Mouse (Mus musculus): ENCODE data around the gene Trim7. TPM values are rescaled to one million over a fixed set of nuclear protein-coding genes. Genes with fewer than 3 reads are reported as not detected.
A peak's percentile ranks its signal among the peaks of the same experiment; 100 is the strongest.
"Not testable (repeated sequence)": the region's sequence is repeated elsewhere in the genome, so short reads cannot be mapped to it uniquely, and the experiment has no call there.

The Trim7 gene
- polyA plus RNA-seq, 1 experiment from 2014 or later: 4.8 TPM

DNA sequence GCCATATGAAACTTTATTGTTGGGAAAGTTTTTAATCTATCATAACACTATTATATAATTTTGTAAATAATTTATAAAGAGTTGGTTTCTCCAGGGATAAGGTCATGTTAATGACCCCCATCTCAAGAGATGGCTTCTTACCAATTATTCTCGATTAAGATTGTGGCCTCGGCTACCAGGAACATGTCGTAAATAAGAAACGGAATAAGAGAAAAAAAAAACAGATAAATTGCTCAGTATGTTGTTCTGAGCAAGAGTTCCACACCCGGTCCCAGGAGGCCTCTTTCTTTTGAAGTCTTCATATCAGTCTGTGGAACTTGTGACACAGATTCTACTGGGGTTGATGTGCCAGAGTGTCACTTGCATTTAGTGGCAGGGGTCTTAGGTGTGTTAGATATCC, 15.3 kb downstream of the Trim7 start:
- Histone ChIP-seq H3K9me3 (ENCODE audit: low read length) (no peaks in the 10 kb centered on the region), H3K4me2 (replicated peaks; ENCODE audit: low read depth, low read length) (no peak overlapping the region), H3K27me3 (ENCODE audit: insufficient read depth, low read length) (0 out of 2 replicates have a peak, but pooled peaks cover 2% of the 10 kb centered on the region), H3K27ac (ENCODE audit: low read length) (no peak overlapping the region), H3K36me3 (ENCODE audit: insufficient read depth, low read length) (no peaks in the 10 kb centered on the region), H3K4me1 (ENCODE audit: insufficient read depth, low read length) (peaks cover 15% of the 10 kb centered on the region), H3K9ac (replicated peaks; ENCODE audit: low read length) (no peak overlapping the region), H3K4me3 (ENCODE audit: low read length) (no peak overlapping the region)
- ATAC-seq (ENCODE audit: low FRiP score, low TSS enrichment): no peak
- WGBS: 63% methylated on average over 5 of the region's 5 CpGs

DNA sequence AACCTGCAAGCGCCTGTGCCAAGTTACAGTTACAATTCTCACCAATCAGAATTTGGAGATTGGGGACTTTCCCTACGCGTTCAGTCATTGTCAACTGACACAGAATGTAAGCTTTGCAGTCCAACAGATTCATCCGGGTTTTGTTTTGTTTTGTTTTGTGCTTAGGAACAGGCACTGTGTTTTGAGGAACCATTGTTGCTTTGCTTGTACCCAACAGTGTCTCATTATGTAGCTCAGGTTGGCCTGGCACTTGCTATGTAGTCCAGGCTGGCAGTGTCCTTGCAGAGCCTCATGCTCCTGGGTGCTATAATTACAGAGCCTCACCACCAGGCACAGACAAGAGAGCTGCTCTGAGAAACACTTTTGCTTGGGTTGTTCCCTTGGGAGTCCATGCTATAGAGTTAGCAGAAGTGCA, 16.4 kb downstream of the Trim7 start:
- H3K27ac ChIP-seq (ENCODE audit: low read length): peak overlapping the region; percentile 31; the same call in 1 of the 2 replicates
- H3K4me1 ChIP-seq (ENCODE audit: insufficient read depth, low read length): peaks cover 10% of the 10 kb centered on the region
- H3K4me3 ChIP-seq (ENCODE audit: low read length): no peak overlapping the region

DNA sequence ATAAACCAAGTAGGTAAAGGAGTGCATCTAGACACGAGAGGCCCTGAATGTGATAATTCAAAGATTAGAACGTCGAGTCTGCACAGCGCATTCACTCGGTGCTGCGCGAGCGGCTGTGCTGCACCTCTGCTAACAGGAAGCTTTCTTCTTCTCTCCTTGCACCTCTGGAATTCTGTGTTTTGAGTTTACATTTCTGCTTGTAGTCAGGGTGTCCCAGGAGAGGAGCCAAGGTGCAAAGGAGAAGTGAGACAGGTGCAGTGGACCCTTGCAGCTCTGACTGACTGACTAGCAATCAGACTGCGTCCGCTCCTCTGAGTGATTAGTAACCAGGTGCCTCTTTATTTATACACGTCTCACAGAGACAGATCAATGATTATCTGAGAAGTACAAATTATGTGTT, 17.3 kb downstream of the Trim7 start:
- no peaks in the 10 kb centered on the region for H3K27me3 ChIP-seq (ENCODE audit: insufficient read depth, low read length)
- H3K4me2 ChIP-seq (replicated peaks; ENCODE audit: low read depth, low read length): no peak overlapping the region
- no peak overlapping the region for H3K9ac ChIP-seq (replicated peaks; ENCODE audit: low read length)
- WGBS: 77% methylated on average over 11 of the region's 11 CpGs
- peak overlapping the region; percentile 31; the same call in 1 of the 2 replicates for H3K27ac ChIP-seq (ENCODE audit: low read length)
- no peaks in the 10 kb centered on the region for H3K9me3 ChIP-seq (ENCODE audit: low read length)
- ATAC-seq (ENCODE audit: low FRiP score, low TSS enrichment): no peak
- H3K4me3 ChIP-seq (ENCODE audit: low read length): no peak overlapping the region
- peaks cover 10% of the 10 kb centered on the region for H3K4me1 ChIP-seq (ENCODE audit: insufficient read depth, low read length)
- no peaks in the 10 kb centered on the region for H3K36me3 ChIP-seq (ENCODE audit: insufficient read depth, low read length)

More for the DNA sequence above, 16.4 kb downstream of the Trim7 start:
- WGBS: 82% methylated on average over 4 of the region's 4 CpGs
- Histone ChIP-seq H3K27me3 (ENCODE audit: insufficient read depth, low read length) (no peaks in the 10 kb centered on the region), H3K9ac (replicated peaks; ENCODE audit: low read length) (no peak overlapping the region), H3K36me3 (ENCODE audit: insufficient read depth, low read length) (no peaks in the 10 kb centered on the region), H3K4me2 (replicated peaks; ENCODE audit: low read depth, low read length) (no peak overlapping the region), H3K9me3 (ENCODE audit: low read length) (no peaks in the 10 kb centered on the region)
- ATAC-seq (ENCODE audit: low FRiP score, low TSS enrichment): no peak

DNA sequence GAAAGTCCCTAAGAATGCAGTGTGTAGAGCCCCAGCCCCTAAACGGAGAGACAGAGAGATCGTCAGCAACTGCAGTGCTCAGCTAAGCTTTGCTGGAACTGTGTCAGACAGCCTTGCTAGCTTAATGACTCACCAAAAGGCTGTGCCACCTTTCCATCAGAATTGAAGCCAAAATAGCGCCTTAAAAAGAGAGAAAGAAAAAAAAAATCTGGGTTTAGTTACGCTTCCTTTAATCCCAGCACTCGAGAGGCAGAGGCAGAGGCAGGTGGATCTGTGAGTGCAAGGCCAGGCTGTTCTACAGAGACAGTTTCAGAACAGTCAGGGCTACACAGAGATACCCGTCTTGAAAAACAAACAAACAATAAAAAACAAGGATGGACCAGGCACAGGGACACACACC, 18.4 kb downstream of the Trim7 start:
- Histone ChIP-seq H3K27ac (ENCODE audit: low read length) (no peak overlapping the region), H3K9me3 (ENCODE audit: low read length) (no peaks in the 10 kb centered on the region), H3K4me3 (ENCODE audit: low read length) (no peak overlapping the region), H3K9ac (replicated peaks; ENCODE audit: low read length) (no peak overlapping the region), H3K36me3 (ENCODE audit: insufficient read depth, low read length) (no peaks in the 10 kb centered on the region), H3K27me3 (ENCODE audit: insufficient read depth, low read length) (peaks cover 6% of the 10 kb centered on the region; the same call in 1 of the 2 replicates), H3K4me1 (ENCODE audit: insufficient read depth, low read length) (0 out of 2 replicates have a peak, but pooled peaks cover 4% of the 10 kb centered on the region), H3K4me2 (replicated peaks; ENCODE audit: low read depth, low read length) (no peak overlapping the region)
- ATAC-seq (ENCODE audit: low FRiP score, low TSS enrichment): no peak
- WGBS: 55% methylated on average over 6 of the region's 6 CpGs

DNA sequence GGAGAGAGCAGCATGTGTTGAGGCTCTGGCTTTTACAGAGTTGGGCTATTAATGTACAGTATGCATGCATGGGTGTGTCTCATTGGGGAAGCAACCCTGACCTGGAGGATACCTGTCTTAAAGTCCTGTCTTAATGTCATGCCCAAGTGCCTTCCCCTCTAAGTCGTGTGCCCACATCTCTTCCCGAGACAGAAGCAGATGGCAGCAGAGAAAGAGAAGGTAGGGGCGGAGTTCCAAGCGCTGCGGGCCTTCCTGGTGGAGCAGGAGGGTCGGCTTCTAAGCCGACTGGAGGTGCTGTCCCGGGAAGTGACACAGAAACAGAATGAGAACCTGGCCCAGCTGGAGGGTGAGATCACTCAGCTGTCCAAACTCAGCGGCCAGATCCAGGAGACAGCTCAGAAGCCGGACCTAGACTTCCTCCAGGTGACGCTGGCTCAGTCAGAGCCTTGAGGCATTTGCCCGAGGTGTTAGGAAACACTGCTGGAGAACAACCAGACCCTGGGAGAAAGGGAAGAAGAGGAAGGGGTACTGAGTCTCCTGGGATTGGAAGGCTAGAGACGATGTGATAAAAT, 19.4 kb downstream of the Trim7 start:
- no peak overlapping the region for H3K4me3 ChIP-seq (ENCODE audit: low read length)
- H3K9me3 ChIP-seq (ENCODE audit: low read length): no peaks in the 10 kb centered on the region
- peaks cover 6% of the 10 kb centered on the region; the same call in 1 of the 2 replicates for H3K27me3 ChIP-seq (ENCODE audit: insufficient read depth, low read length)
- H3K4me1 ChIP-seq (ENCODE audit: insufficient read depth, low read length): 0 out of 2 replicates have a peak, but pooled peaks cover 4% of the 10 kb centered on the region
- H3K36me3 ChIP-seq (ENCODE audit: insufficient read depth, low read length): no peaks in the 10 kb centered on the region
- ATAC-seq (ENCODE audit: low FRiP score, low TSS enrichment): 0 out of 2 replicates have a peak, but pooled peaks have one; percentile 11
- no peak overlapping the region for H3K9ac ChIP-seq (replicated peaks; ENCODE audit: low read length)
- no peak overlapping the region for H3K27ac ChIP-seq (ENCODE audit: low read length)
- WGBS: 28% methylated on average over 13 of the region's 13 CpGs
- H3K4me2 ChIP-seq (replicated peaks; ENCODE audit: low read depth, low read length): no peak overlapping the region

DNA sequence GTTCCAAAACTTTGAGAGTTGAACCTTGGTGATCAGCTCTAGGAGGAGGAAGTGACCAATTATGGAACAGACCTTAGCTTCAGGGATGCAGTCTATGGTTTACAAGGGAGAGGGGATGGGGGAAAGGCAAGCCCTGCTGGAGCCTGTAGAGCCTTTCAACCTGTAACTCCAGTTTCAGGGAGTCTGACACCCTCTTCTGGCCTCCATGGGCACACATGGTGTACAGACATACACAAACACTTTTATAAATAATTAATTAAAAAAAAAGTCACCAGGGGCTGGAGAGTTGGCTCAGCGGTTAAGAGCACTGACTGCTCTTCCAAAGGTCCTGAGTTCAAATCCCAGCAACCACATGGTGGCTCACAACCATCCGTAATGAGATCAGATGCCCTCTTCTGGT, 20.4 kb downstream of the Trim7 start:
- 78% methylated on average over 2 of the region's 2 CpGs for WGBS
- ATAC-seq (ENCODE audit: low FRiP score, low TSS enrichment); H3K4me2 ChIP-seq (replicated peaks; ENCODE audit: low read depth, low read length): not testable (repeated sequence)

DNA sequence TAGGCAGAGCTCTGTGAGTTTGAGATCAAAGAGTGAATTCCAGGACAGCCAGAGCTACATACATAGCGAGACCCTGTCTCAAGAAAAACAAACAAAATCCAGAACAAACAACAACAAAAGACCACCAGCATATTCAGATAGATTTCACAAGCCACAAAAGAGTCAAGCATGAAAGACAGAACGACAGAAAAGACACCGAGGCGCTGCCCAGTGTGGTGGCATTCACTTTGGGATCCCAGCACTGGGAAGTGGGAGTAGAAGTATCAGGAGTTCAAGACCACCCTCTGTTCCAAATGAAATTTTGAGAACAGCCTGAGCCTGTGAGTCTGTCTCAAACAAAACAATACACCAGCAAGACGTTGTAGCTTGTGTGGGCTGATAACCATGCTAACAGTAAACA, 20.9 kb downstream of the Trim7 start:
- H3K4me1 ChIP-seq (ENCODE audit: insufficient read depth, low read length): no peaks in the 10 kb centered on the region
- ATAC-seq (ENCODE audit: low FRiP score, low TSS enrichment): no peak
- WGBS: 65% methylated on average over 5 of the region's 5 CpGs
- H3K27me3 ChIP-seq (ENCODE audit: insufficient read depth, low read length): peaks cover 6% of the 10 kb centered on the region; the same call in 1 of the 2 replicates
- H3K27ac ChIP-seq (ENCODE audit: low read length): no peak overlapping the region
- no peak overlapping the region for H3K9ac ChIP-seq (replicated peaks; ENCODE audit: low read length)
- peaks cover 5% of the 10 kb centered on the region; the same call in 1 of the 2 replicates for H3K9me3 ChIP-seq (ENCODE audit: low read length)
- no peak overlapping the region for H3K4me2 ChIP-seq (replicated peaks; ENCODE audit: low read depth, low read length)
- H3K4me3 ChIP-seq (ENCODE audit: low read length): no peak overlapping the region
- no peaks in the 10 kb centered on the region for H3K36me3 ChIP-seq (ENCODE audit: insufficient read depth, low read length)

More for the DNA sequence above, 20.4 kb downstream of the Trim7 start:
- not testable (repeated sequence) for H3K36me3 ChIP-seq (ENCODE audit: insufficient read depth, low read length); H3K9me3 ChIP-seq (ENCODE audit: low read length); H3K27ac ChIP-seq (ENCODE audit: low read length); H3K4me3 ChIP-seq (ENCODE audit: low read length); H3K27me3 ChIP-seq (ENCODE audit: insufficient read depth, low read length); H3K9ac ChIP-seq (replicated peaks; ENCODE audit: low read length); H3K4me1 ChIP-seq (ENCODE audit: insufficient read depth, low read length)

DNA sequence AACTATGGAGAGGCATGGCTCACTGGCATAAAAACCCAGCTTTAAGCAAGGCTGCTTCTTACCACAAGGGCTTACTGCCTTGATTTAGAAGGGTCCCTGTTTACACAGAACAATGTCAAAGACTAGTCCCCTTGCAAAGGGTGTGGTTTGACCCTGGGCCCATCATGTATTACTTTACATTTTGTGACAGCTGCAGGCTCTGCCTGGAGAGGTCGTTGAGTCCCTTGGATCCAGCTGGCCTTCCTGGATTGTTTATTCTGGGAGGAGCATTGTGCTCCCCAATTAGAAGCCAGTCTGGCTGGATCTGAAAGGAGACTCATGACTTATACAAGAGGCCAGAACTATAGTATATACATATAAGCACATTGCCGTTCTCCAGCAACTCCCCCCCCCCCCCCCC, 24.3 kb downstream of the Trim7 start:
- no peak overlapping the region for H3K9ac ChIP-seq (replicated peaks; ENCODE audit: low read length)
- peaks cover 6% of the 10 kb centered on the region; the same call in 1 of the 2 replicates for H3K27me3 ChIP-seq (ENCODE audit: insufficient read depth, low read length)
- no peak for ATAC-seq (ENCODE audit: low FRiP score, low TSS enrichment)
- H3K4me2 ChIP-seq (replicated peaks; ENCODE audit: low read depth, low read length): no peak overlapping the region
- H3K4me3 ChIP-seq (ENCODE audit: low read length): no peak overlapping the region
- no peak overlapping the region for H3K27ac ChIP-seq (ENCODE audit: low read length)
- WGBS: 46% methylated on average over 2 of the region's 2 CpGs
- peaks cover 5% of the 10 kb centered on the region; the same call in 1 of the 2 replicates for H3K9me3 ChIP-seq (ENCODE audit: low read length)
- H3K36me3 ChIP-seq (ENCODE audit: insufficient read depth, low read length): no peaks in the 10 kb centered on the region
- peaks cover 20% of the 10 kb centered on the region for H3K4me1 ChIP-seq (ENCODE audit: insufficient read depth, low read length)

DNA sequence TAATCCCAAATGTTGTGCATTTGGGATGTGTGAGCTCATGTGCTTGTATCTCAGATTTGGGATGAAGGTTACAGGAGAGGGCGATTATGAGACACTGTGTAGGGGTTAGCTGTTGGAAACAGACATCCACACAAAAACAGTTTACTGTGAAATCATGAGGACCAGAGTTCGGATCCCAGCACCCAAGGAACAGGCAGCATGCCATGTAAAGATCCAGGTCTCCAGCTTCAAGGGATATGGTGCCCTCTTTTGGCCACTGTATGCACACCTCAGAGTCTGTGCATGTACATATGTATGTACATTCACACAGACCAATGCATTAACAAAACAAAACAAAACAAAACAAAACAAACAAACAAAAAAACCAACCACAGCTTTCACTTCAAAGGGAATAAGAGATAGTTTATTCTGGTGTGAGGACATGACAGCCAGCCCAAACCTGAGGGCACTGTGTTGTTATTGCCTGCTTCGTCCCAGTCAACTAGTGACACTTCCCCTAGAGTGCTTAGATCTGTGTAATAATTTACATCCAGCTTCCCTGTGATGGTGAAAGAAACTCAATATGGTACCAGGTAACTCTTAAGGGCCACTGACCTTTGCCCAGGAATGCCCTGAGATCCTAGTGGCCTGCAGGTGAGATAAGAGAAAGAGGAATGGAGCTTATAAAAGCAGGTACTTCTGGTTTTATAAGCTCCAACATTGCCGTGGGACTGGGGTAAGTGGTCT, 25.5 kb downstream of the Trim7 start:
- no peak overlapping the region for H3K4me3 ChIP-seq (ENCODE audit: low read length)
- WGBS: 82% methylated on average over 4 of the region's 4 CpGs
- H3K4me1 ChIP-seq (ENCODE audit: insufficient read depth, low read length): peaks cover 20% of the 10 kb centered on the region
- peaks cover 6% of the 10 kb centered on the region; the same call in 1 of the 2 replicates for H3K27me3 ChIP-seq (ENCODE audit: insufficient read depth, low read length)
- no peak overlapping the region for H3K27ac ChIP-seq (ENCODE audit: low read length)
- no peaks in the 10 kb centered on the region for H3K36me3 ChIP-seq (ENCODE audit: insufficient read depth, low read length)
- H3K9ac ChIP-seq (replicated peaks; ENCODE audit: low read length): no peak overlapping the region
- no peak for ATAC-seq (ENCODE audit: low FRiP score, low TSS enrichment)
- H3K9me3 ChIP-seq (ENCODE audit: low read length): peaks cover 5% of the 10 kb centered on the region; the same call in 1 of the 2 replicates
- no peak overlapping the region for H3K4me2 ChIP-seq (replicated peaks; ENCODE audit: low read depth, low read length)

DNA sequence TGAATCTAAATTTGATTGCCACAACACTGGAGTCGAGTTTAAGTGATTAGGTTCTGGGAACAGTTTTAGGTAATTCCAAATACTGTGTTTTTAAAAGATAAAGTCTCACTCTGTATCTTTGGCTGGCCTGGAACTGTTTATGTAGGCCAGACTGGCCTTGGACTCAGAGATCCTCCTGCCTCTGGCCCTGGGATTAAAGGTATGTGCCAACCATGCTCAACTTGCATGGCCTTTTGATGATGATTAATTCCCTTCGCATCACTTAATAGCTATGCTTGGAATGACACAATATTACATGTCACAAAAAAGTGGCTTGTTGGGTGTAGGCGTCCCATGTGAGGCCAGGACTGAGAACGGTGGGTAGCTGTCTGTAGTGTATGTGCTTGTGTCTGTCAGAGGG, 26.2 kb downstream of the Trim7 start:
- ATAC-seq (ENCODE audit: low FRiP score, low TSS enrichment): no peak
- H3K4me1 ChIP-seq (ENCODE audit: insufficient read depth, low read length): peaks cover 24% of the 10 kb centered on the region
- peaks cover 6% of the 10 kb centered on the region; the same call in 1 of the 2 replicates for H3K27me3 ChIP-seq (ENCODE audit: insufficient read depth, low read length)
- H3K27ac ChIP-seq (ENCODE audit: low read length): no peak overlapping the region
- H3K36me3 ChIP-seq (ENCODE audit: insufficient read depth, low read length): no peaks in the 10 kb centered on the region
- peaks cover 5% of the 10 kb centered on the region; the same call in 1 of the 2 replicates for H3K9me3 ChIP-seq (ENCODE audit: low read length)
- H3K4me3 ChIP-seq (ENCODE audit: low read length): no peak overlapping the region
- 82% methylated on average over 4 of the region's 4 CpGs for WGBS
- no peak overlapping the region; the same call in 1 of the 2 replicates for H3K4me2 ChIP-seq (replicated peaks; ENCODE audit: low read depth, low read length)
- H3K9ac ChIP-seq (replicated peaks; ENCODE audit: low read length): no peak overlapping the region

Data from kidney, embryonic 16.5 days (tissue).